Mouse (Mus musculus) 3T3-L1 (cell line): Measurements from ENCODE around the gene Pla2g4a.

Experiments used
- DNase-seq: peaks from one replicate; pipeline ENCODE4 v3.0.0-alpha.2; 2015; ENCODE audit warnings: low read depth, low spot score

The Pla2g4a gene

DNA sequence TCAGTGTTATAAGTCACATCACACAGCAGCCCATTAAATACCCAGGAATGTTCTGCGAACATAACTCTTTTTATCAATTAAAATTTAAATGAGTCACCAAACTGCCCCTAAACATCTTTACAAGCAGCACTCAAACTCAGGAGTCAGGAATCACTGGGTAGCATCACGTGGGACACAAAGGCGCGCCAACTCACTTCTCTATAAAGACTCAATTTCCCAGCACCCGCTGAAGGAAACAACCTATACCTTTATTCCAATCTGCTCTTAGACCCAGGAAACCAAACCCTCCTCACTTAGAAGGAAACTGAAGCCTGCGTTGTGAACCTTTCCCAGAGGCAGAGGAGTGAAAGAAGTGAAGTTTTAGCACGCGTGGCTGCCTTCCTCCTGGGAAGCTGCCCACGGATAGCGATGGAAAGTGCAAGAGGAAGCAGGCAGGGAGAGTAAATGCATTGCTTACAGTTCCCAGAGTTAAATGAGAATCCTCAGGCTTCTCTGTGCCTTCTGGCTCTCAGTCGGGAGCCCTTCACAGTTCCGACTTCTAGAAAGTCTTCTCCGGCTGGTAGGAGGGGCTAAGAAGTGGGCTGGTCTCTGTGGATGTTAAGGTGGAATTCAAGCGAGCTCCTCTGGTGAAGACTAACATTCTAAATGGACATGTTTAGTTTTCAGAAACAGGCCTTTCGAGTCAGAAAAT is at the start of gene Pla2g4a:
Pla2g4a (minus strand) TSS at position 557 of the 691 bp plus-strand sequence.
- DNase-seq, result peak; percentile 87

DNA sequence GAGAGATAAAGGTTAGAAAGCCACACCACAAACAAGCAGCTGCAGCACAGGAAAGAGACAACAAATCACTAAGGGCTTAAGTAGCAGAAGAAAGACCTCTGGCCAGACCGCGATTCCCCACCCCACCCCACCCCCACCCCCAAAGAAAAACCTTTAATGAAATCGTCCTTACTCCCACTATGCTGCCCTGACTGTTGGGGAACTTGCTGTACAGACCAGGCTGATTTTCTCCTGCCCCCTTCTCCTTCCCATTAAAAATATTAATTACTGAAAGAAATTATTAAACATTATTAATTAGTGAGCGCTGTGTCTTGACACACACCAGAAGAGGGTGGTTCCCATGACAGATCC is 49.5 kb upstream of the Pla2g4a start:
- no peak for DNase-seq

DNA sequence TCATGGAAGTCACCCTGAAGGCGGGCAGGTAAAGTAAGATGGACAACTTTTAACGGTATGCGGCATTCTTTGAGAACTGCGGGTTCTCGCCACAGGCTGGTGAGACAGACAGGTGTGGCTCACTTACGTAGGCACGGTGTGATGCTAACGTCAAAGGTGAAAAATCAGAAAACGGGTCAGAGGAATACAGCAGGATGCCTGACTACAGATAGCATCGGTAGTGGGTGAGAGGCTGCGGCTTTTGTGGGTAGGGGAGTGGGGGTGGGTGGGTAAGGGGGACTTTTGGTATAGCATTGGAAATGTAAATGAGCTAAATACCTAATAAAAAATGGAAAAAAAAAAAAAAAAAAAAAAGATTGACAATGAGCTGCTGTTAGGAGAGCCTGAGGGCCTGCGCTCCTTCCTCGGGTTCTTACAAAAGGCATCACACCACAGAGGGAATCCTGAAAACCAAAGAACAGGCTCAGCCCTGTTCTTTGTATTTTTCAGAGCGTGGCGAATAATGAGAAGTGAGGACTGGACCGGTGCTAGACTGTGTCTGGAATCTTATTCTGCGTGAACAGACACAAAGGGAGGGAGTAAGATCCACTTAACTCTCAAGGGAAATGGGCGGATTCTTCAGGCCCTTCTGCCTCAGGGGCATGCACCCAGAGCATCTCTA is 49.0 kb upstream of the Pla2g4a start:
- DNase-seq, result no peak

DNA sequence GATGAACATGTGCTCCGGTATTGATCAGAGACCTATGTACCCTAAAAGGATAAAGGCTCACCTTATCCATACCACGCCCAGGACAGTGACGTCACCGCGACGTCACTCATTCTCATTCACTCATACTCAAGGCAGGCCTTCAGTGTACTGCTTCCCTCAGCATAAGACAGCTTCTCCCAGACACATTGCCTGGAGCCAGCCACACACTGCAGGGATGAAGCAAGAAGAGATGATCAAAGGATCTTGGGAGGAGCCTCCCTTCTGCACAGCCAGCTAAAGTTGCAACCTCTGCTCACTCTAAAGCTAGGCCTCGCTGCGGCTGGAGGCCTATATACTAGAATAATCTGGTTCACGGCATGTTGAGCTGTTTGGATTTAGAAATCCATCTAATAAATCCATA is 48.0 kb upstream of the Pla2g4a start:
- no peak for DNase-seq

DNA sequence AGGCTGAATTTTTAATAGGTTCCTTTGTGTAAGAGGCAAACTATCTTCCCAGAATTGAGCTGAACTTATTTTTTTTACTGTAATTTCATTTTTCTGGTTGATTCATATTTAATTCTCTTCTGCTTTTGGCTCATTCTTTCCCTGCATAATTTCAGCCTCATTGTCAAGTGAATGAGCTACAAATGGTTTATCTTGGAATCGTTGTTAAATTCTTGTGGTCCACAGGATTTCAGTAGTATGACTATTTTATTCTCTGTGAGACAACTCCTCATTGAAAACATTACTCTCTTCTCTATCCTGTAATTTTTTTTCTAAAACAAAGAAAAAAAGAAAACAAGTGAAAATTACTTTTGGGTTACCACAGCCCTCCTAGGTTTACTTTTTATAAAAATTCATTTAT is 14.5 kb upstream of the Pla2g4a start:
- peak; percentile 68 for DNase-seq

DNA sequence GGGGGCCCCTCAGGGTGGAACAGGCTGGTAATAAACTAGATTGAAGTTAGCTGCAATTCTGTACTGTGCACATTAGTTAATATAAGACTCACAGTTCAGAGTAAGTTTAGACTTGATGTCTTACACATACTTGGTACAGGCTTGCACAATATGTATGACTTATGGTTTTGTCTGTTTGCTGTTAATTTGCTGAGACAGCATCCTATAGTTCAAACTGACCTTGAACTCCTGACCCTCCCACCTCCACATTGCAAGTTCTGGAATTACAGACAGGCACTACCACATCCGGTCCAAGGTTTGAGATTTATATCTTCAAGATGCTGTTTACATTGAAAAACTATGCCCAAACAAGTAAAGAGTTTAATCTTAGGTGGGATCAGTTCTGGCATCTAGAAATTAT is 4.7 kb upstream of the Pla2g4a start:
- no peak for DNase-seq

DNA sequence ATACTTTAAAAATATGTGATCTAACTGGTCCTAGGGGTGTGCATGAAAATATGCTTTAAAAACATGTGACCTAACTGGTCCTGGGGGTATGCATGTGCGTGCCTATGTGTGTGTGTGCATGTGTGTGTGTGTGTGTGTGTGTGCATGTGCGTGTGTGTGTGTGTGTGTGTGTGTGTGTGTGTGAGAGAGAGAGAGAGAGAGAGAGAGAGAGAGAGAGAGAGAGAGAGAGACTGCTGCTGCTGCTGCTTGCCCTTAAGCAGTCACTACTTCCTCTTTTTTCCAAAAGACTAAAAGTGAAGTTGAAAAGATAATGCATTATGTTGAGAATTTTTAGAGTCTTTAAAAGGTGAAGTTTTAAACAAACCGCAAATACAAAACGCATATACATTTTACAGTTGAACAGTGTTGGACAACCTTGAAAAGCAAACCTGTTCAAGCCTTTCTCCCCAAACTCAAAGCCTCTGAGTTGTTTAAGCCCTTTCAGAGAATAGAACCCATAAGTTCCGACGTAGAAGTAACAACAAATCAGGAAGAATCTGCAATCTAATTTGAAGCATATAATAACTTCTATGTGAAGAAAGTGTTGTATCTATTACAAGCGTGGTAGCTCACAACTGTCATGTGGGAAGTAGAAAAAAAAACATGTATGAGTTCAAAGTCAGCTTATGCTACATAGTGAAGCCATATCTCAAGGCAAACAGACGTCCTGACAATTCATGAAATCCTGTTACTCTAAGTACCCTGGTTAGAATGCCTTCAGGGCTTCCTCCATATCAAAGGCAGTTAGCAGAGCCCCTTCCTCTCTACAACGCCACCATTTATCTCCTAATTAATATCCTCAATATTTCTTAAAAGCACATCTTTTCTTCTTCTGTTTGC is 574 bp upstream of the Pla2g4a start:
- DNase-seq, result no peak

DNA sequence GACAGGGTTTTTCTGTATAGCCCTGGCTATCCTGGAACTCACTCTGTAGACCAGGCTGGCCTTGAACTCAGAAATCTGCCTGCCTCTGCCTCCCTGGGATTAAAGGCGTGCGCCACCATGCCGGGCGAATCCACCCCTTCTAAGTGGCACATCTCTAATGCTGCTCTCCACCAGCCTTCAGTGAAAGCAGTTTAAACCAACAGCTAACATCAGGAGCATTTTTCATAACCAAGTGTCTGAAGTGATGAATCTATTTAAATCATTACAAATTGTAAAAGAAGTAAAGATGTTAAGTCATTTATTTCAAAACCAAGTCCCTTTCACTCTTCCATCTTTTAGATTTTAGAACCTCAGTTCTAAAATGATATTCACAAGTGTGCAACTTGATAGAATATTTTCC is 839 bp downstream of the Pla2g4a start:
- DNase-seq, result no peak

DNA sequence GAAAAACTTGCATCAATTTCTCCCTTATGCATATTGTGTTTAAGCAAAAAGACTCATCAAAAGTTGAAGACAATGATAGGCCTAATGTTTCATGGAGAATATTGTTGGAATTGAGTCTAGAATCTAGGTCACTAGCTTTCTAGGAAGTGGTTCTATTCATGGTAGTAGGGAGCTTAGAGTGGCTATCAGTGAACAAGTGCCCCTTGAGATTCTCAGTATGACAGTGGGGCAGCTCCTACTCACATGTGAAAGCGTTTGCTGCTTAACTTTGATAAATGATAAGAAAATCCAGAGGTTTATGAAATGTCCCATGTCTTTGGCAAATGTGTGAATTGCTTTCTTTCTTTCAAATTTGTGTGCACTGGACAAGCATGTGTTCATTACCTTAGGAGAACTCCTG is 2.0 kb downstream of the Pla2g4a start:
- no peak for DNase-seq

DNA sequence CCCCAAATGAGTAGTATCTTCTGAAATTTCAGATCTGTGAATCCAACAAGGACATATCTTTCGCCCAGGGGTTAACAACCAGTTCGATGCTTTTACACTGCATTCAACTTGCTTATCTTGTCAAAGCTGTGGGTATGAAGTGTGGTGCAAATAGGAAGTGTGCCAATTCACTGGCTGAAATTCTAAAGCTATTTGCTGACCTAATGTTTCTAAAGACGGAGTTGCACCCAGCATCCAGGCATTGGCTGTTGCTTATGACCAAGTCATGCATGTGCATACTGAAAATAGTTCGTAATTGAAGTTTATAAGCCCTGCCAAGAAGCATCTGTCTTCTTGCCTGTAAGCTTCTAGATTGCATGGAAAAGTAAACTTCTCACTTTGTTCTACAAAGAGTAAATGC is 5.6 kb downstream of the Pla2g4a start:
- no peak for DNase-seq

DNA sequence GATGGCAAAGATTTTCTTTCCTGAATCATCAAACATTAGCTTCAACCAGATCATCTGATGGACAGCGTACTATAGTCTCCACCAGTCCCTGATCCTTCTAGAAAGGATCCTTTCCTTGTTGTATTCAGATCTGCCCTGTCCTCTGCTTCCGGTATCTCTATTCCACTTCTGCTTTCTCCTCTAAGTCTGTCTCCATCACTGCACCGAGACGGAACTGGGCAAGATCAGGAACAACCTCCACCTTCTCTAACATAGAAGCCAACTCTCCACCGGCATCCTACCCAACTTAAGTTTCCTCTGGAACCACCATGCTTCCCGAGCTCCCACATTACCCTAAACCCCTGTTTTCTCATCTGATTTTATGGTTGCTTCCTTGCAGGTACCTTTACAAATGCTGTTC is 7.1 kb downstream of the Pla2g4a start:
- DNase-seq, result no peak

DNA sequence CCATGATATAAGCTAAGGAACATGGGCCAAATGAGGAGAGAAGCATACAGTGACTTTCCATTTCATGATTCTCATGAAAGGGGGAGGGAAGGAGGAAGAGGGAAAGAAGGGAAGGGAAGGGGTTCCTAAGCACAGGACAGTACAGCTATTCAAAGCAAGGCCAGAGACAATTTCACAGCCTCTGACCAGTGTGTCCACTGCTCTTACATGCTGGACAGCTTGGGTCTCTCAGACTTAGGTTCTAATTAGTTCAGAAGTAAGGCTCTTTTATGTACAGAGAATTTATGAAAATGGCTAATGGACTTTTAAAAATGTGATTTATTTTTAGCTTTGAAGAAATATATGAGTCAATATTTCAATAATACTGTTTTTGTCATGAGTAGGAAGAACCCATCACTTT is 9.0 kb downstream of the Pla2g4a start:
- no peak for DNase-seq

DNA sequence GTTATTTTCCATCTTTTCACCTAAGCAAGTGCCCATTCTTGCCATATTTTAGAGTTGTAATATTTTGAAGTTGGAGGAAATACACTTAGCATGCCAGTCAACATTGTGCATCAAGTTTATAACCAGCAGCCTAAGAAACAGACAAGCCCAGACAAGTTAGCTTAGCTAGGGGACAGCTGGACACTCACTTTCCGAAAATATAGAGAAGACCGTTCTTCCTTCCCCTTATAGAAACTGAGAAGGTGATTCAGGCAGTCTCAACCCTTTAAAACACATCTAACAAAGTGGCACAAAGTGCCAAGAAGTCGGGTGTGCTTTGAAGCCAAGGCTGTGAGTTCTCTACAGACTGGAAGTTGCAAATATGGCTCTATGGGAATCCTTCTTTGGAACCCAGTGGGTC is 10.4 kb downstream of the Pla2g4a start:
- DNase-seq, result no peak

DNA sequence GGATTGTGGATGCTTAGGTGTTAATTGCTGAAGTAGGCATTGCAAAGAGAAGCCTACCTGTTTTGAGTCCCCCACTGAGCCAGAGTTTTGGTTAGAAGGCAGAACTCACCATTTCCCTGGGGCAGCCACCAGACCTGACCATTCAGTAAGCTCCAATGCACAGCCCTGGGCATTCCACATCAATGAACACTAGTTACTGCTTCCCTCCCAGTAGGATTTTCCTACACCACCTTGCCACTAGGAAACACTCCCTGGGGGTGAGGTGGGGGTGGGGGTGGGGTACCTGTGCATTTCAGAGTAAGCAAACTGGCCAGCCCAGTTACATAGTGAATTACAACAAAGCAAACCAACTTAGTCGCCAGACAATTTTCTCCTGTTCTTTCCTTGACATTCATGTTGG is 10.8 kb downstream of the Pla2g4a start:
- no peak for DNase-seq

DNA sequence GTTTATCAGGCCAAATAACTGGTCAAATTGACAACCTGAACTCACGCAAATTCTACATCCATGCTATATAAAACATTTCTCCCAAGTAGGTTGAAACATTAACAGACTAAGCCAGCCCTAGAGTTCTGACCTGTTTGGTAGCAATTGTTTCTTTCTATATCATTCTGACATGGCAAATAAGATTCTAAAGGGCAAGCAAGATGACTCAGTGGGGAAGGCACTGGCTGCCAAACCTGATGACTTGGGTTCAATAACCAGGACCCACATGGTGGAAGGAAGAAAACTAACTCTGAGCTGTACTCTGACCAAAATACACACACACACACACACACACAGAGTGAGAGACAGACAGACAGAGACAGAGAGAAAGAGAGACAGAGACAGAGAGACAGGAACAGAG is 11.8 kb downstream of the Pla2g4a start:
- peak; percentile 36 for DNase-seq

DNA sequence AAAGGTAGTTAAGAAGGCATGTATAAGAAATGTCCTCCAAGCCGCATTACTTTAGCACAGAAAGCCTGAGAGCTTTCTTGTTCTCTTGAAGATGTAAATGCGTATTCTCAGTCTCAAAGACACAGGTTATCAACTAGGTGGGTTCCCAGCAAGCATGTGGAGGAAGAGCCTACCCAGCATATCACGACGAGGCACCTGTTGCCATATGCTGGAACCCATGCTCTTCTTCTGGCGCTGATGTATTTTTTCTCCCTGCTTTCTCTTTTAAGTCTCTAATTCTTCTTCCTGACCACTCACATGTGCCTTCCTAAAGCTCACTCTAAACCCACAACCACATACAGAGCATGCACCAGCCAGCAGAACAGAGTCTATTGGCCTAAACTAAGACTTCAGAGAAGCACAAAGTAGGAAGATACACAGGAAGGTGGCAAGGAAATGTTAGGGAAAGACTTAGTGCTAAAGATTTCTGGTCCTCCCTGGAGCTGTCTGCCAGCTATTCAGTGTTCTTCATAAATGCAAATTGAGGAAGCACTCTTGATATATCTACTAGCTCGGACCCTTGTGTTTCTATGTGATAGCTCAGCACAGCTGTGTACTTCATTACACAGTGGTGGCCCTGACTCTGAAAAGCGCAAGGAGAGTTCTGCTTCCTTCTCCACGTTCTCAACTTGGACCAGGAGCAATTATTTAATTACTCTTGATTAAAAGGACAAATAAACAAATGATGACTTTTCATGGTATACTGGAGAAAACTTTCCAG is 12.8 kb downstream of the Pla2g4a start:
- DNase-seq, result no peak

DNA sequence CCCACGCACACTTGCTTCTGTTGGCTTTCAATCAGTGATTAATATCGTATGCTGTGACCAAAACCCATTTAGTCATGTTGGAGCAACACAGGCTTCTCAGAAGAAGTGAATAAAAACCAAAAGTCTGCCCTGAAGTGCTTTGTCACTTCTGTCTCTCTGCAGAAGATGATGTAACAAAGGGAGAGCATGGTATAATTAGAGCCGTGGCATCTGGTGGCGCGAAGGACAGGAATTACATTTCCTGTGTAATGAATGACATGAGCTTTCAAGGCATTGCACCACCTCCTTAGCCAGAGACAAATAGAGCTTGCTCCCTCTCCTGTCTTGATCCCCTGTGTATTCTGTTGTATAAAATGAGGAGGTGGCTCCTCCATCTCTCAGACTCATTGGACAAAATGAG is 14.1 kb downstream of the Pla2g4a start:
- DNase-seq, result peak; percentile 52

DNA sequence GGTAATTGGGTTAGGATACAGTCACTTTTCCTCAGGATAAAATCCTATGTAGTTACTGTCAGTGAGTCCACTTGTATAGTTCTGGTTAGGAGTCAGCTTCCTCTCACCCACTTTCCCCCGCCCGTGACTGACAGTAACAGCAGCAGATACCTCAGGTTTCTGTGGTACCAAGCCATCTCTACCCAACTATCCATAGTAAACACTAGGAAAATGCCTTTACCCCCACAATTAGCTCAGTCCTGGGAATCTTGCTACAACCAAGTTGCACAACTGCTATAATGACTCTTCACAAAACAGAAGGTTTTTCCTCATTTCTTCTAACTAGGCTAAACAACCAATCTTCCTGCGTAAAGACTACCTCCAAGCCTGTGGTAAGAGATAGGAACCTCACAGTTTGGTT is 14.7 kb downstream of the Pla2g4a start:
- no peak for DNase-seq

DNA sequence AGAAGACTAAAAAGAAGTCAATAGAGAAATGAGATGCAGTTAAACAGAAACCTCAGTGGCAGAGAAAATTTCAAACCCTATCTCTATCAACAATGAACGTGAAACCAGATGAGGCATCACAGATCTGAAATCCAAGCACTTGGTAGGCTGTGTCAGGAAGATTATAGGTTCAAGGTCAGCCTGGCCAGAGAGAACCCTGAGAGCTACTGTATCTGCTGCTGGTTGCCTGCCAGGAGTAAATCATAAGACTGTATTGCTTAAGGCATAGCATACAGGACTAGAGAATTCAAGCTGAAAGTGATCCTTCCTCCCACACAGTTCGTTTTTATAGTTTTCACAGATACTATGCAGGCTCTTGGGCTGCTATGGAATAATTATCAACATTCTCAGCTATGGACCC is 17.5 kb downstream of the Pla2g4a start:
- peak; percentile 31 for DNase-seq

DNA sequence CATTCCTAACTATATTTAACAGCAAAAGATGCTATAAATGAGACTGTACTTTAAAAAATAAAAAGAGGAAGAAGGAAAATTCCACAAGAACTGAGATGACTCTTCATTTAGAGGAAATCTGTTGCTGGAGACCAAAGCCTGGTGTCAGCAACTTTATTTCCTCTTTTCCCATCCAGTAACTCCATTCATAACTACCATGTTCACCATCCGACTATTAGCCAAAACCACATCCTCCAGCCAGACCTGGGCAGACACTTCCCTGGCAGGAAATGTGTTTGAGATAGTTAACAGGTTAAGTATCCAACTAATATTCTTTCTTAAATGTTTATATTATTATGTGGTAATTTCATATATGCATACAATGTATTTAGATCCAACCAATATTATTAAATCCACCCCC is 20.8 kb downstream of the Pla2g4a start:
- DNase-seq, result peak; percentile 31

DNA sequence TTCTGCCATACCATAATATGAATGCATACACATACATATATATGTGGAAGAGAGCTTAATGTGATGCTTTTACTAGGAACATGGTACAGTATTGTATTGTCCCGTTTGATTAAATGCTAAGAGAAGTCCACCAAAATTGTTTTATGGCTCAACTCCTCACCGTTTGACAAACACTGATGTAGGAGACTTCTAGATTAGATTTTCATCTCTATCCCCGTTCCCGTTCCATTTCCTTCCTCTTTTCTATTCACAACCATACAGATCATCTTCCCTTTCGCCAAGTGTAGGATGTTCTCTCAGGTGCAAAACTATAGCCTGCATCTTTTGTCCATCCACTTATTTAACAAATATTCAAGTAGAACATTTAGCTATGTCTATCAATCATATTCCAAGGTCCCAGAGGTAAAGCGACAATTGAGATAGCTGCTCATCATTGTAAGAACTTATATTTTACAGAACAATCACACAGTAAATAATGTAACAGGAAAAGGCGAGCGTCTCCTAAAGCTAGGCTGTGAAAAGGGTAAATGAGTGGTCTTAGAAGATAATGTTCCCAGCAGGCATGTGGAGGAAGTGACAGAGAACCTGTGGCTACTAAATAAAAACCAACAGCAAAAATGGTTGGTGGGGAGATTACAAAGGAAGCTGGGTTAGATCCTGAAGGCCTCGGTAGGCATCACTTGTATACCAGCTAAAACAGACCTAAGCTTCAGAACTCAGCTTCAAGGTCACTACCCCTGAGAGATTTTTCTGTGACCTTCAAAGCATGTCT is 21.6 kb downstream of the Pla2g4a start:
- no peak for DNase-seq
